Mouse (Mus musculus): ENCODE results near the gene Eed.
A peak's percentile ranks its signal among the peaks of the same experiment; 100 is the strongest.
"Not testable (repeated sequence)": the region's sequence is repeated elsewhere in the genome, so short reads cannot be mapped to it uniquely, and the experiment has no call there.

Eed gene

GRCm38 (mm10) chr7:89980485-89981422, at the start of gene Eed:
Gene Eed (minus strand): TSS chr7:89980983.
- peak; percentile 97 for DNase-seq

- no peak for DNase-seq
These were observed 49.0 kb upstream of the Eed start for GRCm38 (mm10) chr7:90029548-90030485.

GRCm38 (mm10) chr7:90028888-90029547, 48.2 kb upstream of the Eed start:
- DNase-seq, result no peak

GRCm38 (mm10) chr7:90024975-90025374, 44.2 kb upstream of the Eed start:
- no peak for DNase-seq

- peak; percentile 47 for DNase-seq
These were observed 42.4 kb upstream of the Eed start for GRCm38 (mm10) chr7:90022974-90023707.

GRCm38 (mm10) chr7:90020331-90020730, 39.5 kb upstream of the Eed start:
- no peak for DNase-seq

GRCm38 (mm10) chr7:90019570-90019969, 38.8 kb upstream of the Eed start:
- DNase-seq, result no peak

GRCm38 (mm10) chr7:90016930-90017588, 36.3 kb upstream of the Eed start:
- no peak for DNase-seq

GRCm38 (mm10) chr7:90016459-90016858, 35.7 kb upstream of the Eed start:
- no peak for DNase-seq

- DNase-seq, result no peak
These were observed 26.2 kb upstream of the Eed start for GRCm38 (mm10) chr7:90006667-90007653.

GRCm38 (mm10) chr7:90004781-90005180, 24.0 kb upstream of the Eed start:
- no peak for DNase-seq

- DNase-seq, result no peak
These were observed 21.6 kb upstream of the Eed start for GRCm38 (mm10) chr7:90002375-90002774.

GRCm38 (mm10) chr7:89999491-89999890, 18.7 kb upstream of the Eed start:
- DNase-seq, result no peak

- DNase-seq, result no peak
These were observed 17.8 kb upstream of the Eed start for GRCm38 (mm10) chr7:89998624-89999006.

- DNase-seq, result peak; percentile 69
These were observed 17.3 kb upstream of the Eed start for GRCm38 (mm10) chr7:89998006-89998623.

- DNase-seq, result not testable (repeated sequence)
These were observed 16.7 kb upstream of the Eed start for GRCm38 (mm10) chr7:89997526-89997925.

- DNase-seq, result no peak
These were observed 12.3 kb upstream of the Eed start for GRCm38 (mm10) chr7:89993091-89993490.

GRCm38 (mm10) chr7:89984421-89984820, 3.6 kb upstream of the Eed start:
- DNase-seq, result no peak

GRCm38 (mm10) chr7:89983441-89983840, 2.7 kb upstream of the Eed start:
- no peak for DNase-seq

- DNase-seq, result no peak
These were observed 774 bp upstream of the Eed start for GRCm38 (mm10) chr7:89981557-89981956.

All from liver (tissue).